Mouse (Mus musculus): ENCODE data around the gene Rccd1.
"Not testable (repeated sequence)": the region's sequence is repeated elsewhere in the genome, so short reads cannot be mapped to it uniquely, and the experiment has no call there.

Rccd1 gene

GRCm38 (mm10) chr7:80346173-80346572, 21.9 kb upstream of the Rccd1 start:
- no peak for DNase-seq (ENCODE audit: low spot score in 2 of 2)

DNA sequence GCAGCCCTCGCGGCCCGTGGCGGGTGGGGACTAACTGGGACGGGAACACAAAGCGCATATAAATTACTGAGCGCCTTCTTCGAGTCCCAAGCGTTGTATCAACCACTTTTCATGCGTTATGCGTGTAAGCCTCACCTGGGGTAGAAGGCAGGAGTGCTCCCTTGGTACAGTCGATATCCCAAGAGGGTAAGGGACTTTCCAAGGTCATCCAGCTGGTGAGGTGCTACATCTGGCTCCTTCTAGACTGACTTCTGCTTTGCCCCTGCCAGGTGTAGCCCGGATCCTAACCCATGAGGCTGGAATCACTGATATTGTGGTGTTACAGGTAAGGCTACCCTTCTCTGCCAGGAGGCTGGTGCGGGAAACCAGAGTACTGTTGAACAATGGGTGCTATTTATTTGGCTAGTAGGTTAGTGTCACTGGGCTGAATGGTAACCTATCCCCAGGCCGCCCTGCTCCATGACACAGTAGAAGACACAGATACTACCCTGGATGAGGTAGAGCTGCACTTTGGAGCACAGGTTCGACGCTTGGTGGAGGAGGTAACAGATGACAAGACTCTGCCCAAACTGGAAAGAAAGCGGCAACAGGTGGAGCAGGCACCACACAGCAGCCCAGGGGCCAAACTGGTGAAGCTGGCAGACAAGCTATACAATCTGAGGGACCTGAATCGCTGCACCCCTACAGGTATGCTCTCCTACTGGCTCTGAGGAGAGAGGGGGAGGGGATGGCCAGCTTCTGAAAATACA, 19.2 kb upstream of the Rccd1 start:
- DNase-seq (ENCODE audit: low spot score in 2 of 2), result no peak

DNA sequence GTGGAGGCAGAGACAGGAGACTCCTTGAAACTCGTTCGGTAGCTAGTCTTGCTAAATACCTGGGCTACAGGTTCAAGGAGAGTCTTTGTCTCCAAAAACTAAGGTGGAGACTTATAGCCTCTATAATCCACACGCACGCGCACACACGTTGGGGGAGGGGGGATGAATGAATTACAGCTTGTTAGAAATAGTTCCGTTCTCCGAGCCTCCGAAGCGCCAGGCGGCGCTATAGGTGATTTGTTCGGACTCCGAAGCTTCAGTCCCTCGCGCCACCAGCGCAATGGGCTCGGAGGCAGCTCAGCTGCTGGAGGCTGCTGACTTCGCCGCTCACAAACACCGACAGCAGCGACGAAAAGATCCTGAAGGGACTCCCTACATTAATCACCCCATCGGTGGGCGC, 18.6 kb upstream of the Rccd1 start, which contains the start of gene Hddc3:
Gene Hddc3, plus strand, starts transcription at position 247 of the 400 bp plus-strand sequence.
- peak; percentile 87 to 93 for DNase-seq (ENCODE audit: low spot score in 2 of 2)

DNA sequence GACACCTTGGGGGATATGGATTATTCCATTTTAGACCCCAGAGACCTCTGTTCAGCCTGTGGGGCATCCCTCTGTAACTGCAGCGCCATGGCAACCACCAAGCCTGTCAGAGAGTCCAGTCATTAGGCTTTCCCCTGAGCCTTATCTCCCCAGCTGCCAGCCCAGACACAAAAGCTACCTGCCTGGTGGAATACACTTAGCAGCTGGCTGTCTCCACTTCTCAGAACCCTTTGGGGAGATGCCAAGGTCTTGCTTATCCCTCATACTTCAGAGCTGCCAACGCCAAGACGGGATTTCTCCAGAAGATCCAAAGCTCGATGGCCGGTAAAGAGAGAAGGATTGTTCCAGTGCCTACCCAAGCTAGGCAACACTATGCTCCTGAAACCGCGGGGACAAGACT, 17.5 kb upstream of the Rccd1 start:
- DNase-seq (ENCODE audit: low spot score in 2 of 2), result no peak

- DNase-seq (ENCODE audit: low spot score in 2 of 2), result peak; percentile 60 to 72
Measured at GRCm38 (mm10) chr7:80340793-80341192, 16.5 kb upstream of the Rccd1 start, which contains the start of gene Unc45a. Gene Unc45a (minus strand): TSS chr7:80341005.

DNA sequence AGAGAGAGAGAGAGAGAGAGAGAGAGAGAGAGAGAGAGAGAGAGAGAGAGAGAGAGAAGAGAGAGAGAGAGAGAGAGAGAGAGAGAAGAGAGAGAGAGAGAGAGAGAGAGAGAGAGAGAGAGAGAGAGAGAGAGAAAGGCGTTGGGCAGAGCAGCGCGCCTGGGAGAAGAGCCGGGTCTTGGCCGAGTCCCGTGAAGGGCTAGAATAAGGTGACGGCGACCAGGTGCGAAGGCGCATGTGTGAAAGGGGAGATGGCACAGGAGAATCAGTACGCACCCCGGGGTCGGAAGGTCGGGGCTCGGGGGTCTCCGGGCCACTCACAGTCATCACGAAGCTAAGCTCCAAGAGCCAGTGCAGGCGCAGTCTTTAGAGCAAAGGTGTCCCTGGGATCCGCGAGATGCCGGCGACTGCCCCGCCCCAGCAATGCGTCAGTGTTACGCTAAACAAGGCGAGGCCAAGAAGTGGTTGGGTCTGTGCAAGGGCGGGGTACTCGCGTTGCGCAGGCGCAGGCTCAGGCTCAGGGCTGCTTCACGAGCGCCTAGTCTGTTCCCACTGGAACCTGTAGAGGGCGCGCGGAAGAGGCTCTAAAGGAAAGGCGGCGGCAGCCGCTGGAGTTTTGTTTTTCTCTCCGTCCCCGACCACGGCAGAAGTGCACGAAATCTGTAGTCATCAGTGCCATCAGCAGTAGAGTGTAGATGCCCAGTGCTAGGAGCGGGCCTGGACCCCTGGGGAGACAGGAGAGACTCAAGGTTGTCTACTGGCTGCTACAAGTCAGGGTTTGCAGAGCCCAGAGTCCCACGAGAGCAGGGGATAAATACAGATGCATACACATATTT, 15.8 kb upstream of the Rccd1 start:
- DNase-seq (ENCODE audit: low spot score in 2 of 2), result peak; percentile 96 to 98

- DNase-seq (ENCODE audit: low spot score in 2 of 2), result peak in 1 of 2 experiments; percentile 15
Measured at GRCm38 (mm10) chr7:80339371-80339770, 15.1 kb upstream of the Rccd1 start.

GRCm38 (mm10) chr7:80336932-80337331, 12.7 kb upstream of the Rccd1 start:
- DNase-seq (ENCODE audit: low spot score in 2 of 2), result no peak

GRCm38 (mm10) chr7:80334848-80335247, 10.6 kb upstream of the Rccd1 start:
- DNase-seq (ENCODE audit: low spot score in 2 of 2), result no peak

GRCm38 (mm10) chr7:80331433-80331832, 7.2 kb upstream of the Rccd1 start:
- no peak for DNase-seq (ENCODE audit: low spot score in 2 of 2)

GRCm38 (mm10) chr7:80330278-80330677, 6.0 kb upstream of the Rccd1 start:
- no peak for DNase-seq (ENCODE audit: low spot score in 2 of 2)

DNA sequence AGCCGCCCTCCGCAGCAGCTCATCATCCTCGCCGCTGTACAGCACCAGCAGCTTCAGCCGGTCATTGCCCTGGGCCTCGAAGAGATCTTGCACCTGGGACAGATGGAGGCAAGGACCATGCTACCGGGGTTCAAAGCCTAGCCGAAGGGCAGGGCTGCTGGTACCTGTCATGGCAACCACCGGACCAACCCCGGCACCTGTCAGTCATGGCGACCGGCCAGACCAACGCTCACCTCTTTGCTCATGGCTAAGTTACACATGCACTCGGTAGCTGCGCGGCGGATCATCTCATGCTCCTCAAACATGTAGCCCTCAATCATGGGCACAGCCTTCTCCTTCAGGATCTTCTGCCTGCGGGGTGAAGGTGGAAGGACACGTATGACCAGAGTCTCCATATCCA, 1.8 kb upstream of the Rccd1 start:
- no peak for DNase-seq (ENCODE audit: low spot score in 2 of 2)

- DNase-seq (ENCODE audit: low spot score in 2 of 2), result no peak
Measured at GRCm38 (mm10) chr7:80325292-80325868, 1.1 kb upstream of the Rccd1 start.

- not testable (repeated sequence) for DNase-seq (ENCODE audit: low spot score in 2 of 2)
Measured at GRCm38 (mm10) chr7:80324816-80325119, 514 bp upstream of the Rccd1 start.

DNA sequence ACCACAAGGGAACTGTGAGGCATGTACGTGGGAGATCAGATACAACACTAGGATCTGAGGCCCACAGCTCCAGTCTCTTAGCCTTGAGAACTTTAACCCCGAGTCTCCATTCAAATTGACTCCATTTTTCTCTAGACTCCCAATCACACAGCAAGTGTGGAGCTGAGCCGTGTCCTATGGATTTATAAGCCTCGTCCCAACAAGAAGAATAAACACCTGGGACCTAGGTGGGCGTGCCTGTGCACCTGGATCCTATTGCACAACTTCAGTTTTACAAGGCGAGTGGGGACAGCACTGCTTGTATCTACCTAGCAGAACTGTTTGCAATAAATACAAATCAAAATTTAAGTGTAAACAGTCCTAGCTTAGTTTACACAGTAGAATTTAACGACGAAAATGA, 918 bp downstream of the Rccd1 start:
- DNase-seq (ENCODE audit: low spot score in 2 of 2), result no peak

DNA sequence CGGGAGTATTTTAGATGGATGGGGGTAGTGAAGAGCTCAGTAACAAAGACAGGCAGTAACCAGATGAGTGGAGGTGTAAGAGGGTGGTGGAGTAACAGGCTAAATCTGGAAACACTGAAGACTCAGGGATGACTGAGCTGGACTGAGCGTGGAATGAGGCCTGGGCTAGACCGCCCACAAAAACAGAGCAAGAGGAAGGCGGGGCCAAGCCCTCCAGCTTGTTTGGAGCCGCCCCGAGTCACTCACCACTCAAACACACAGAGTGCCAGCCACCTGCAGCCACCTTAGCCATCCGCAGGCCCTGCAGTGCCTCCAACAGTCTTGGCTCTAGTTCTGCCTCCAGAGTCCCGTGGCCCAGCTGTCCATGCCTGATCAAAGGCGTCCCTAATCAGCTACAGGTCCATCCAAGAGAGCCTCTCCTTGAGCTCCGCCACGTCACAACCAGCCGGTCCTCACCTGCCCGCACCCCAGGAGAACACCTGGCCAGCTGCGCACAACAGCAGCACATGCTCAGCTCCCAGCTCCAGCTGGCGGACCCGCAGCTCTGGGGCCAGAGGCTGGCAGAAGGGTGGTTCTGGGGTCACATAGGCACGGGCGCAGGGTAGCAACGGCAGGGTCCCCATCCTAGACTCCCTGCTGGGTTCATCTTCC, 4.3 kb downstream of the Rccd1 start:
- no peak for DNase-seq (ENCODE audit: low spot score in 2 of 2)

GRCm38 (mm10) chr7:80318670-80319069, 5.6 kb downstream of the Rccd1 start:
- no peak for DNase-seq (ENCODE audit: low spot score in 2 of 2)

- no peak for DNase-seq (ENCODE audit: low spot score in 2 of 2)
Measured at GRCm38 (mm10) chr7:80317439-80318115, 6.7 kb downstream of the Rccd1 start.

DNA sequence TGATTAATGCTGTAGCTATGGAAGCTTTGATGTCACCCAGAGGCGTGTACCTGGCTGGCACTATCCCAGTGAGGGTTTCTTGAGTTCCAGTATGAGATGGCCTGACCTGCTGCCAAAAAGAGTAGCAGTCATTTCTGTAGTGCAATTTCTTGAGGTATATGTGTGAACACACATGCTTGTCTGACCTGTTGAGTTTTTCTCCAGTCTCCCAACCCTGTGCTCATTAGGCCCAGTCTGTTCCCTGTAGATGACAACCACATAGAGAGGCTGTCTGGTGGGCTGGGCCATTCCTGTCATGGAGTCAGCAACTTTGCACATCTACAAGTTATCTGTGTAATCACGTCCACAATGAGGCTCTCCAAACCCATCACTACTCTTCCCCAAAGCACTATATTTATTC, 8.5 kb downstream of the Rccd1 start:
- DNase-seq (ENCODE audit: low spot score in 2 of 2), result no peak

DNA sequence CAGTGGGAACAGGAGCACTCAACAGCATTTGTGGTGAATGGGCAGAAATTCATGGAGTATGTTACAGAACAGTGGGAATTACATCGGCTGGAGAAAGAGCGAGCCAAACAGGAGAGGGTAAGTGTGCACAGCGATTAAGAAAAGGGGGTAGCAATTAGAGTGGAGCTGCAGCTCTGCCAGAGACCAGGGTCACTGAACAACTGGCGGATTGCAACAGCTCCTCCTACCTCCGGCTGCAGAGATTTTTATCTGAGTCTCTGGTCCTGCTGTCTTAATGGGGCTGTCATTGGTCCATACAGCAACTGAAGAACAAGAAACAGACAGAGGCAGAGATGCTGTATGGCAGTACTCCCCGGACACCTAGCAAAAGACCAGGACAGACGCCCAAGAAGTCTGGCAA, 13.5 kb downstream of the Rccd1 start:
- DNase-seq (ENCODE audit: low spot score in 2 of 2), result no peak

GRCm38 (mm10) chr7:80307766-80308165, 16.5 kb downstream of the Rccd1 start:
- no peak for DNase-seq (ENCODE audit: low spot score in 2 of 2)

DNA sequence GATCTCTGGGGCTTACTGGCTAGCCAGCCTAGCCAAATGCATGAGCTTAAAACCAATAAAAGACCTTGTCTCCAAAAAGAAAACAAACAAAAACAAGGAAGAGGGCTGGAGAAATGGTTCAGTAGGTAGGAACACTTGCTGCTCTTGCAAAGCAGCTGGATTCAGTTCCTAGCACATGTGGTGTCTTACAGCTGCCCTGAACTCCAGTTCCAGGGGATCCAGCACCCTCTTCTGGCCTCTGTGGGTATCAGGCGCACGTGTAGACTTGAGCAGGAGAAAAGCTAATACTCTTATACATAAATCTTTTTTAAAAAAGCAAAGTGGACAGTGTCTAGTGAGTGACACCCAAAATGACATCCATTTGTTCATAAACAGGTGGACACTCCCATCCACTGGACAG, 22.7 kb downstream of the Rccd1 start:
- no peak for DNase-seq (ENCODE audit: low spot score in 2 of 2)
